ENCODE assay signal across 8 mouse cellular contexts in the genomic region with DNA sequence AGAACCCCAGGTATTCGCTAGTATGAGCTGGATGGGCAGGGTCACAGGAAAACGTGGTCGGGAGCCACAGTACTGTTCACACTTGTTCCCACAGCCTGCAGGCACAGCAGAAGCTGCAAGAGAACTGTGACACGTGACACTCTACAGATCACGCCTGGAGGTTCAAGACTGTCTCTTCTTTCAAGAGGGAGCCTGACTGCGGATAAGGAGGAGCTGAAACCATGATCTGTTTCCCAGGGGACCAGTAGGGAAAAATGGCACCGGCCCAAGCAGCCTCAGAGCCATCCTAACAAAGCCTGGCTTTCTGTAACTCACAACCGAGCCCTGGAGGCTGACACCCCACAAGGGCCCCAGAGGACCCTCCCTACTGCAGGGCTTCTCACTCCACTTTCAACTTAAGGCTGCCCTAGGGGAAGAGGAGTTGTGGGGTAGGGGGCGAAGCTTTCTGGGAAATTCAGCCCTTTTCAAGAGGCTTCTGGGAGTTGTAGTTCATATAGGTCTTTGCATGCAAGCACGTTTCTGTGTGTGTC. TPM values are rescaled to one million over a fixed set of nuclear protein-coding genes. Genes with fewer than 3 reads are reported as not detected.
DNase-seq lines count a peak whose midpoint lies in the region; ATAC-seq lines count a peak whose summit lies in the region.

No protein-coding gene starts in this region.

- DNase-seq in lung, postnatal 25 days (ENCODE audit: low spot score), result no peak
- peak; percentile 56 to 68 for DNase-seq in cerebellum, postnatal 10 days
- peak; percentile 13 to 24 for DNase-seq in frontal cortex, postnatal 25 days (ENCODE audit: low spot score in 2 of 2)
- DNase-seq in left cerebral cortex, postnatal 14 days (ENCODE audit: low spot score in 2 of 2), result peak; percentile 42 to 65
- peak; percentile 72 for DNase-seq in telencephalon, adult 2 months (ENCODE audit: low read depth, low spot score)

- H3K4me2 ChIP-seq in lung, embryonic 15.5 days, result peak overlapping the region; percentile 67
- peak overlapping the region; percentile 65 for H3K4me2 ChIP-seq in hindbrain, embryonic 16.5 days (ENCODE audit: low read length)
- H3K4me2 ChIP-seq in midbrain, embryonic 15.5 days, result peak overlapping the region; percentile 81

- H3K4me3 ChIP-seq in lung, embryonic 15.5 days, result peak overlapping the region; percentile 35
- peak overlapping the region; percentile 52 for H3K4me3 ChIP-seq in hindbrain, embryonic 16.5 days (ENCODE audit: low read length)
- H3K4me3 ChIP-seq in midbrain, embryonic 15.5 days, result peak overlapping the region; percentile 51

- peaks cover 5% of the 10 kb centered on the region for H3K4me1 ChIP-seq in lung, embryonic 15.5 days
- H3K4me1 ChIP-seq in hindbrain, embryonic 16.5 days (ENCODE audit: control insufficient read depth, insufficient read depth, low read depth, low read length), result peaks cover 6% of the 10 kb centered on the region
- H3K4me1 ChIP-seq in midbrain, embryonic 15.5 days, result peaks cover 7% of the 10 kb centered on the region; the same call in 1 of the 2 replicates

- H3K36me3 ChIP-seq in lung, embryonic 15.5 days, result no peaks in the 10 kb centered on the region
- no peaks in the 10 kb centered on the region for H3K36me3 ChIP-seq in hindbrain, embryonic 16.5 days (ENCODE audit: control insufficient read depth, insufficient read depth, low read length)
- H3K36me3 ChIP-seq in midbrain, embryonic 15.5 days (replicated peaks), result no peaks in the 10 kb centered on the region

- H3K9ac ChIP-seq in lung, embryonic 15.5 days, result peak overlapping the region; percentile 37; the same call in 1 of the 2 replicates
- H3K9ac ChIP-seq in hindbrain, embryonic 16.5 days (ENCODE audit: low read depth, low read length), result peak overlapping the region; percentile 63
- peak overlapping the region; percentile 66 for H3K9ac ChIP-seq in midbrain, embryonic 15.5 days

- no peaks in the 10 kb centered on the region for H3K9me3 ChIP-seq in lung, embryonic 15.5 days
- H3K9me3 ChIP-seq in hindbrain, embryonic 16.5 days (ENCODE audit: control insufficient read depth, low read length), result no peaks in the 10 kb centered on the region
- no peaks in the 10 kb centered on the region for H3K9me3 ChIP-seq in midbrain, embryonic 15.5 days

- intact Hi-C loops in left cerebral cortex, postnatal 14 days (cut with DNase I), result no loop called here

- H3K27ac ChIP-seq in lung, embryonic 15.5 days, result no peak overlapping the region
- H3K27ac ChIP-seq in hindbrain, embryonic 16.5 days (ENCODE audit: low read depth, low read length), result peak overlapping the region; percentile 72
- H3K27ac ChIP-seq in midbrain, embryonic 15.5 days, result peak overlapping the region; percentile 79

- no peaks in the 10 kb centered on the region for H3K27me3 ChIP-seq in lung, embryonic 15.5 days
- H3K27me3 ChIP-seq in hindbrain, embryonic 16.5 days (replicated peaks; ENCODE audit: control insufficient read depth, insufficient read depth, low read length), result no peaks in the 10 kb centered on the region
- H3K27me3 ChIP-seq in midbrain, embryonic 15.5 days (replicated peaks), result no peaks in the 10 kb centered on the region

- WGBS in lung, embryonic 15.5 days, result 9% methylated on average over 10 of the region's 10 CpGs
- WGBS in hindbrain, embryonic 16.5 days, result 11% methylated on average over 10 of the region's 10 CpGs
- WGBS in midbrain, embryonic 15.5 days, result 8% methylated on average over 10 of the region's 10 CpGs

- ATAC-seq in lung, embryonic 15.5 days (ENCODE audit: borderline replicate concordance, extremely low read depth, low FRiP score, low TSS enrichment), result peak; percentile 77
- peak; percentile 92 for ATAC-seq in hindbrain, embryonic 16.5 days
- ATAC-seq in midbrain, embryonic 15.5 days (replicated peaks), result peak; percentile 88

RNA-seq across cellular contexts. Expression of a gene that starts 42.8 kb away (rescaled TPM):
- 26.3 and 26.4 TPM in 2 replicates for polyA plus RNA-seq in lung, embryonic 15.5 days (2015; fragmentation: Nextera tagmentation; extraction: Ambion mirVana)
- polyA plus RNA-seq in hindbrain, embryonic 16.5 days (2015; fragmentation: Nextera tagmentation; extraction: Ambion mirVana), result 42.5 and 43.8 TPM in 2 replicates
- total RNA-seq in left cerebral cortex, postnatal 14 days (2021), result 10 to 100 TPM; 47.0 to 49.0 TPM
- polyA plus RNA-seq in midbrain, embryonic 15.5 days (2015; fragmentation: Nextera tagmentation; extraction: Ambion mirVana), result 57.2 and 59.2 TPM in 2 replicates
